In genomic region chr4:147904313-147905089, GRCm38 (mm10) we compare ENCODE assay signal across 8 mouse cellular contexts. TPM values are rescaled to one million over a fixed set of nuclear protein-coding genes. Genes with fewer than 3 reads are reported as not detected.
DNase-seq lines count a peak whose midpoint lies in the region; ATAC-seq lines count a peak whose summit lies in the region.

Gene Mfn2 (minus strand): TSS chr4:147904704.

- peak within 1 kb of the TSS; percentile 97 for H3K27ac ChIP-seq in brown adipose tissue, adult 24 weeks (replicated peaks; ENCODE audit: low read depth, low read length)
- H3K27ac ChIP-seq in heart, embryonic 13.5 days (replicated peaks), result peak within 1 kb of the TSS; percentile 92
- H3K27ac ChIP-seq in liver, embryonic 12.5 days, result peak within 1 kb of the TSS; percentile 87
- H3K27ac ChIP-seq in stomach, embryonic 15.5 days, result peak within 1 kb of the TSS; percentile 80

- H3K36me3 ChIP-seq in heart, embryonic 13.5 days, result peaks cover 45% of the 10 kb centered on the region
- H3K36me3 ChIP-seq in liver, embryonic 12.5 days, result peaks cover 35% of the 10 kb centered on the region
- 0 out of 2 replicates have a peak, but pooled peaks cover 7% of the 10 kb centered on the region for H3K36me3 ChIP-seq in stomach, embryonic 15.5 days

- peaks cover 5% of the 10 kb centered on the region for H3K4me1 ChIP-seq in brown adipose tissue, adult 24 weeks (ENCODE audit: control insufficient read depth, insufficient read depth, insufficient read length, low read length)
- peaks cover 50% of the 10 kb centered on the region for H3K4me1 ChIP-seq in heart, embryonic 13.5 days
- peaks cover 26% of the 10 kb centered on the region for H3K4me1 ChIP-seq in liver, embryonic 12.5 days
- H3K4me1 ChIP-seq in stomach, embryonic 15.5 days, result peaks cover 16% of the 10 kb centered on the region

- DNase-seq in CD4-positive, CD25-positive, alpha-beta regulatory T cell, adult 2 months (ENCODE audit: low read depth, low spot score), result peak; percentile 92
- DNase-seq in fat pad, adult 2 months (ENCODE audit: extremely low read depth, low read depth, low spot score), result peak; percentile 14
- DNase-seq in kidney, postnatal 10 days, result peak; percentile 93
- peak; percentile 87 to 88 for DNase-seq in natural killer cell, adult 2 months (ENCODE audit: low spot score in 2 of 2)

- peak; percentile 91 for ATAC-seq in heart, embryonic 13.5 days (ENCODE audit: extremely low read depth, insufficient number of reproducible peaks, low FRiP score, low TSS enrichment)
- ATAC-seq in liver, embryonic 12.5 days, result peak; percentile 95
- peak; percentile 93 for ATAC-seq in stomach, embryonic 15.5 days (ENCODE audit: insufficient read depth, low FRiP score, low read depth)

- no peaks in the 10 kb centered on the region for H3K9me3 ChIP-seq in heart, embryonic 13.5 days
- H3K9me3 ChIP-seq in liver, embryonic 12.5 days (replicated peaks), result no peaks in the 10 kb centered on the region
- H3K9me3 ChIP-seq in stomach, embryonic 15.5 days, result no peaks in the 10 kb centered on the region

- WGBS in heart, embryonic 13.5 days, result under 1% methylated on average over 53 of the region's 59 CpGs
- WGBS in liver, embryonic 12.5 days (ENCODE audit: insufficient replicate concordance), result under 1% methylated on average over 59 of the region's 59 CpGs
- under 1% methylated on average over 53 of the region's 59 CpGs for WGBS in stomach, embryonic 15.5 days

- peak within 1 kb of the TSS; percentile 86 for H3K4me2 ChIP-seq in heart, embryonic 13.5 days
- H3K4me2 ChIP-seq in liver, embryonic 12.5 days, result peak within 1 kb of the TSS; percentile 80
- peak within 1 kb of the TSS; percentile 76 for H3K4me2 ChIP-seq in stomach, embryonic 15.5 days

- H3K4me3 ChIP-seq in brown adipose tissue, adult 24 weeks (ENCODE audit: insufficient read depth, low read depth, low read length), result peak within 1 kb of the TSS; percentile 69
- peak within 1 kb of the TSS; percentile 95 for H3K4me3 ChIP-seq in heart, embryonic 13.5 days
- peak within 1 kb of the TSS; percentile 96 for H3K4me3 ChIP-seq in liver, embryonic 12.5 days
- peak within 1 kb of the TSS; percentile 98 for H3K4me3 ChIP-seq in stomach, embryonic 15.5 days (replicated peaks)

- peak within 1 kb of the TSS; percentile 97 for H3K9ac ChIP-seq in heart, embryonic 13.5 days
- peak within 1 kb of the TSS; percentile 91 for H3K9ac ChIP-seq in liver, embryonic 12.5 days
- H3K9ac ChIP-seq in stomach, embryonic 15.5 days, result peak within 1 kb of the TSS; percentile 90

- no peaks in the 10 kb centered on the region for H3K27me3 ChIP-seq in heart, embryonic 13.5 days (replicated peaks)
- H3K27me3 ChIP-seq in liver, embryonic 12.5 days (replicated peaks), result no peaks in the 10 kb centered on the region
- no peaks in the 10 kb centered on the region for H3K27me3 ChIP-seq in stomach, embryonic 15.5 days (replicated peaks)

RNA-seq across cellular contexts. Expression of gene Mfn2, which starts in this region (rescaled TPM):
- polyA plus RNA-seq in brown adipose tissue, adult 24 weeks (2012; ENCODE audit: insufficient read depth, insufficient read length, missing spikeins), result 156 and 170 TPM in 2 replicates
- polyA plus RNA-seq in heart, embryonic 13.5 days (2015; fragmentation: Nextera tagmentation; extraction: Ambion mirVana), result 102 and 105 TPM in 2 replicates
- 25.4 and 27.1 TPM in 2 replicates for polyA plus RNA-seq in liver, embryonic 12.5 days (2016; fragmentation: Nextera tagmentation; extraction: Ambion mirVana)
- 32.1 and 37.8 TPM in 2 replicates for polyA plus RNA-seq in stomach, embryonic 15.5 days (2015; fragmentation: Nextera tagmentation; extraction: Ambion mirVana)

Comparison
In these comparisons a context has a peak if more than half of its experiments do, and no peak if none do; other contexts are left out.
1. Peak in every context shown above with its lines: DNase-seq, ATAC-seq, H3K4me3 ChIP-seq and H3K27ac ChIP-seq.
2. DNase-seq: peak in every context shown above with its lines; median percentile 93 in kidney, postnatal 10 days; 92 in CD4-positive, CD25-positive, alpha-beta regulatory T cell, adult 2 months; 88 in natural killer cell, adult 2 months; 14 in fat pad, adult 2 months.